Mouse (Mus musculus) ES-CJ7 (cell line): ENCODE results near the gene Celf2.

Experiments used
- DNase-seq: peaks from one replicate; pipeline ENCODE4 v3.0.0; 2011; ENCODE audit warnings: low read depth, low spot score

The Celf2 gene

GRCm38 (mm10) chr2:6704342-6704741, 805.0 kb downstream of the Celf2 start:
- DNase-seq: no peak

- DNase-seq: no peak
These were observed 813.0 kb downstream of the Celf2 start for GRCm38 (mm10) chr2:6696326-6696725.

GRCm38 (mm10) chr2:6695353-6695951, 813.9 kb downstream of the Celf2 start:
- no peak for DNase-seq

GRCm38 (mm10) chr2:6689689-6690088, 819.7 kb downstream of the Celf2 start:
- no peak for DNase-seq

GRCm38 (mm10) chr2:6678231-6678630, 831.1 kb downstream of the Celf2 start:
- no peak for DNase-seq

GRCm38 (mm10) chr2:6677457-6677856, 831.9 kb downstream of the Celf2 start:
- DNase-seq: no peak

GRCm38 (mm10) chr2:6674401-6674800, 835.0 kb downstream of the Celf2 start:
- DNase-seq: no peak

- no peak for DNase-seq
These were observed 835.9 kb downstream of the Celf2 start for GRCm38 (mm10) chr2:6673418-6673817.

- no peak for DNase-seq
These were observed 841.8 kb downstream of the Celf2 start for GRCm38 (mm10) chr2:6667611-6668010.

GRCm38 (mm10) chr2:6659834-6660233, 849.5 kb downstream of the Celf2 start:
- no peak for DNase-seq

- DNase-seq: no peak
These were observed 855.6 kb downstream of the Celf2 start for GRCm38 (mm10) chr2:6653719-6654118.

- DNase-seq: no peak
These were observed 857.7 kb downstream of the Celf2 start for GRCm38 (mm10) chr2:6651697-6652096.

- no peak for DNase-seq
These were observed 860.5 kb downstream of the Celf2 start for GRCm38 (mm10) chr2:6648877-6649276.

GRCm38 (mm10) chr2:6647028-6647427, 862.3 kb downstream of the Celf2 start:
- no peak for DNase-seq

- no peak for DNase-seq
These were observed 863.0 kb downstream of the Celf2 start for GRCm38 (mm10) chr2:6646325-6646724.

GRCm38 (mm10) chr2:6642222-6642850, 867.0 kb downstream of the Celf2 start:
- DNase-seq: no peak

GRCm38 (mm10) chr2:6639370-6639769, 870.0 kb downstream of the Celf2 start:
- no peak for DNase-seq

- DNase-seq: no peak
These were observed 872.2 kb downstream of the Celf2 start for GRCm38 (mm10) chr2:6637147-6637546.

GRCm38 (mm10) chr2:6634899-6635298, 874.5 kb downstream of the Celf2 start:
- DNase-seq: no peak

- DNase-seq: no peak
These were observed 876.2 kb downstream of the Celf2 start for GRCm38 (mm10) chr2:6633115-6633514.

- DNase-seq: no peak
These were observed 885.6 kb downstream of the Celf2 start for GRCm38 (mm10) chr2:6623802-6624201.

- no peak for DNase-seq
These were observed 887.3 kb downstream of the Celf2 start for GRCm38 (mm10) chr2:6622082-6622481.

GRCm38 (mm10) chr2:6618856-6619255, 890.5 kb downstream of the Celf2 start:
- no peak for DNase-seq

- no peak for DNase-seq
These were observed 890.9 kb downstream of the Celf2 start for GRCm38 (mm10) chr2:6618450-6618849.
